Mouse (Mus musculus): ENCODE results near the gene Cdk2. TPM values are rescaled to one million over a fixed set of nuclear protein-coding genes. Genes with fewer than 3 reads are reported as not detected.

Cdk2 gene
- total RNA-seq, 1 experiment from 2014 or later: 14.5 TPM

- ATAC-seq (replicated peaks; ENCODE audit: insufficient number of reproducible peaks, low FRiP score, low TSS enrichment, poor library complexity, severe bottlenecking): no peak
Observed at GRCm38 (mm10) chr10:128665307-128665706, 39.5 kb downstream of the Cdk2 start.

DNA sequence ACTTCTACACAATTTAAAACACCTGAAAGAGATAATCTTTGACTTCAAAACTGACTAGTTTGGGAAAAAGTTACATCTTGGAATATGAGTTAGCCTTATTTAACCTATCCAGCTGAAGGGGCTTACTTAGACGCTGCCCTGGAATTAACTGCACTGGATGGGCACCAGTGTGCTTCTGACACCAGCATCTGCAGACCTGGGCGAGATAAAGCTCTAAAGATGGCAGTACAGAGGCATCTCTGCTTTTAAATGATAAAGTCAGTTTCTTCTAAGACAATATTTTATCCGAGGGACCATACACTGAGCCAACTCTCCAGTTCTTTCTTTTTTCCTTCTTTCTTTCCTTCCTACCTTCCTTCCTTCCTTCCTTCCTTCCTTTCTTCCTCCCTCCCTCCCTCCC lies 40.0 kb downstream of the Cdk2 start:
- no peak for ATAC-seq (replicated peaks; ENCODE audit: insufficient number of reproducible peaks, low FRiP score, low TSS enrichment, poor library complexity, severe bottlenecking)

GRCm38 (mm10) chr10:128663441-128664220 lies 41.2 kb downstream of the Cdk2 start:
- ATAC-seq (replicated peaks; ENCODE audit: insufficient number of reproducible peaks, low FRiP score, low TSS enrichment, poor library complexity, severe bottlenecking): no peak

GRCm38 (mm10) chr10:128662465-128662864 lies 42.4 kb downstream of the Cdk2 start:
- ATAC-seq (replicated peaks; ENCODE audit: insufficient number of reproducible peaks, low FRiP score, low TSS enrichment, poor library complexity, severe bottlenecking): no peak

- no peak for ATAC-seq (replicated peaks; ENCODE audit: insufficient number of reproducible peaks, low FRiP score, low TSS enrichment, poor library complexity, severe bottlenecking)
Observed at GRCm38 (mm10) chr10:128659490-128659889, 45.3 kb downstream of the Cdk2 start.

GRCm38 (mm10) chr10:128657844-128658243 lies 47.0 kb downstream of the Cdk2 start:
- no peak for ATAC-seq (replicated peaks; ENCODE audit: insufficient number of reproducible peaks, low FRiP score, low TSS enrichment, poor library complexity, severe bottlenecking)

GRCm38 (mm10) chr10:128656731-128657130 lies 48.1 kb downstream of the Cdk2 start:
- no peak for ATAC-seq (replicated peaks; ENCODE audit: insufficient number of reproducible peaks, low FRiP score, low TSS enrichment, poor library complexity, severe bottlenecking)

GRCm38 (mm10) chr10:128655254-128655653 lies 49.6 kb downstream of the Cdk2 start:
- no peak for ATAC-seq (replicated peaks; ENCODE audit: insufficient number of reproducible peaks, low FRiP score, low TSS enrichment, poor library complexity, severe bottlenecking)

DNA sequence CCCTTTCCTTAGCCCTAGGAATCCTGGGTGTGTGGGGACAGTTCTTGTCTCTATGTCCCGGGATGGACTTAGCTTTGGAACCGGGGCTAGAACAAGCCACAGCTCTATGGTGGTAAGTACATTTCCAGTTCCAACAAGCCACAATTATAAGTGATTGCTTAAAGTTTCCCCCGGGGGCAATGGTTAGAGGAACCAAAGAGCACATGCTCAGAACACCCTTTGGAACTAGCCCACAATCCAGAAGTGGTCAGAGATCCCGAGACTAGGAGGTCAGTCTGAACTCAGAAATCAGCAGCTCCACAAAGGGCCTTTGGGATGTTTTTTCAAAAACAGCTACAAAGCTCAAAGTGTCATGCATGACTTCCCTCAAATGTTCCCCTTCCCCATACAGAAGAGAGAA lies 51.0 kb downstream of the Cdk2 start:
- no peak for ATAC-seq (replicated peaks; ENCODE audit: insufficient number of reproducible peaks, low FRiP score, low TSS enrichment, poor library complexity, severe bottlenecking)

Other genes starting within 250 kb of the Cdk2 start
- gene Smarcc2, start 245.8 kb downstream of the Cdk2 start, total RNA-seq (2017): 53.3 to 103 TPM (median 61.2 TPM) in 3 replicates
- 2,131 to 2,768 TPM (median 2,315 TPM) in 3 replicates for gene Myl6, start 210.9 kb downstream of the Cdk2 start, total RNA-seq (2017)
- not detected in 3 replicates for gene Myl6b, start 206.3 kb downstream of the Cdk2 start, total RNA-seq (2017)
- gene Esyt1, start 179.2 kb downstream of the Cdk2 start, total RNA-seq (2017): 135 to 345 TPM (median 157 TPM) in 3 replicates
- gene Zc3h10, start 157.3 kb downstream of the Cdk2 start, total RNA-seq (2017): 16.1 to 26.5 TPM (median 19.1 TPM) in 3 replicates
- gene Rpl41, start 155.7 kb downstream of the Cdk2 start, total RNA-seq (2017): 2,103 to 2,260 TPM (median 2,168 TPM) in 3 replicates
- 37.2 to 74.1 TPM (median 47.8 TPM) in 3 replicates for gene Pa2g4, start 139.0 kb downstream of the Cdk2 start, total RNA-seq (2017)
- gene Erbb3, start 115.4 kb downstream of the Cdk2 start, total RNA-seq (2017): 1.4 to 3.3 TPM (median 2.8 TPM) in 3 replicates
- 224 to 301 TPM (median 295 TPM) in 3 replicates for gene Rps26, start 78.3 kb downstream of the Cdk2 start, total RNA-seq (2017)
- gene Ikzf4, start 59.0 kb downstream of the Cdk2 start, total RNA-seq (2017): not detected in 3 replicates
- gene Suox, start 31.0 kb downstream of the Cdk2 start, total RNA-seq (2017): 4.6 to 10.7 TPM (median 6.1 TPM) in 3 replicates
- gene Rab5b, start 8.8 kb downstream of the Cdk2 start, total RNA-seq (2017): 64.1 to 81.0 TPM (median 72.7 TPM) in 3 replicates
- not detected in 3 replicates for gene Pmel, start 836 bp downstream of the Cdk2 start, total RNA-seq (2017)
- 68.7 to 107 TPM (median 86.0 TPM) in 3 replicates for gene Dgka, start 39.8 kb upstream of the Cdk2 start, total RNA-seq (2017)
- gene Pym1, start 42.9 kb upstream of the Cdk2 start, total RNA-seq (2017): 30.7 to 38.7 TPM (median 34.9 TPM) in 3 replicates
- gene Mmp19, start 85.9 kb upstream of the Cdk2 start, total RNA-seq (2017): 0.53 to 10.5 TPM (median 2.5 TPM) in 3 replicates
- 73.0 to 91.5 TPM (median 73.5 TPM) in 3 replicates for gene Dnajc14, start 99.0 kb upstream of the Cdk2 start, total RNA-seq (2017)
- 1.1 to 2.5 TPM (median 2.0 TPM) in 3 replicates for gene Tmem198b, start 99.3 kb upstream of the Cdk2 start, total RNA-seq (2017)
- gene Sarnp, start 112.3 kb upstream of the Cdk2 start, total RNA-seq (2017): 151 to 244 TPM (median 182 TPM) in 3 replicates
- 72.1 to 86.7 TPM (median 76.6 TPM) in 3 replicates for gene Ormdl2, start 116.6 kb upstream of the Cdk2 start, total RNA-seq (2017)
- gene Gdf11, start 186.7 kb upstream of the Cdk2 start, total RNA-seq (2017): 0.57 to 3.8 TPM (median 1.8 TPM) in 3 replicates
- gene Cd63, start 196.0 kb upstream of the Cdk2 start, total RNA-seq (2017): 12.1 to 26.5 TPM (median 22.9 TPM) in 3 replicates
- gene Rdh5, start 217.9 kb upstream of the Cdk2 start, total RNA-seq (2017): 1.5 to 7.6 TPM in 2 of 3 replicates, not detected in the other
- gene Bloc1s1, start 219.0 kb upstream of the Cdk2 start, total RNA-seq (2017): 110 to 127 TPM (median 111 TPM) in 3 replicates
- gene Itga7, start 228.8 kb upstream of the Cdk2 start, total RNA-seq (2017): 0.19 to 0.53 TPM in 2 of 3 replicates, not detected in the other